Mouse (Mus musculus): ENCODE data around the gene Grik3. TPM values are rescaled to one million over a fixed set of nuclear protein-coding genes. Genes with fewer than 3 reads are reported as not detected.

Gene Grik3
- total RNA-seq (2022), result under 1 TPM; 0.52 to 0.64 (median 0.60) TPM

DNA sequence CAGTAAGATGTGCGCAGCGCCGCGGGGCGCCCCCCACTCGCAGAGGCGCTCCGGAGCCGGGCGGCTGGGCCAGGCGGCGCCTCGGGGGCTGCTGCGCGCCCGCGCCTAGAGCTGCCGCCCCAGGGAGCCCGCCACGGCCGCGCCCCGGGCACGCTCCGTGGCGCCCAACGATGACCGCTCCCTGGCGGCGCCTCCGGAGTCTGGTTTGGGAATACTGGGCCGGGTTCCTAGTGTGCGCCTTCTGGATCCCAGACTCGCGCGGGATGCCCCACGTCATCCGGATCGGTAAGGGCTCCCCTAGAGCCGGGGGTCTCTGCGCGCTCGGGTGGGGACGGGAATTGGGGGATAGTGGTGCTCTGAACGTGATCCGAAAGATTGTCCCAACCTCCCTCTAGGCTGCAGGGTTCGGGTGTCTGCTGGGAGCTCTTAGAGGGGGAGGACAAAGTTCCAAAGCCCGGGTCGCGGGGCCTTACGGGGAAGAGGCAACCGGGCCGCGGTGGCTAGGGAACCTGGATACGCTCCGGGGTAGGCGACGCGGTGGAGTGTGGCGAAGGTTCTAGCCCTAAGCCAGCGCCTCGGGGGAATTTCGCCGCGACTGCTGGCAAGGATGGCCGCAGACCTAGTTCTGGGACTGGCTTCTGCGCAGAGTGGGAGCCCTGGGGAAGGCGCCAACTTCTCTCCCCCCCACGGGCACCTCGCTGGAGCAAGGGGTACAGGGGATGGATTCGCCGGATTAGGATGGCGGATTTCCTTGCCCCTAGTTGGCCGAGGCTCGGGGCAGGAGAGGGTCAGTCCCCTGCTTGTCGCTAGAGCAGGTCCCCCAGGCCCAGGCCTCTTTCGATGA is at the start of gene Grik3:
TSS of gene Grik3 (plus strand) at position 40 of the 844 bp plus-strand sequence.
- DNase-seq, result no peak

DNA sequence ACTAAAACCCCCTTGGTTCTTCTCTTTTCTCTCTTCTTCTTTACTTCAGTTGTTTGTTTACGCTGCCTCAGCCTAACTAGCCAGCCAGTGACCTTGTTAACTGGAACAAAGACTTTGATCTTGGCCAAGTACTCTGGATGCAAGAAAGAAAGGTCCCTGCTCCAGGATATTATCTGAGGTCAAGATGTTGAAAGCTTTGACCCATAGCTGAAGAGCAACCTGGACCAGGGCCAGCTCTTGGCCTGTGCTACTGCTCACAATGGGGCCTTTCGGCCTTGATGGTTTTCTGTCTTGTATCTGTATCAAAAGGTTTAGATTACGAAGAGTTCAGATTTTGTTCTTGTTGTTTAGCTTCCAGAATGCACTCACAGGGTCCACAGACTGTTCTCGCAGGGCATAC is 48.7 kb upstream of the Grik3 start:
- peak; percentile 71 for DNase-seq

GRCm38 (mm10) chr4:125444366-125444765 is 46.1 kb upstream of the Grik3 start:
- DNase-seq, result no peak

DNA sequence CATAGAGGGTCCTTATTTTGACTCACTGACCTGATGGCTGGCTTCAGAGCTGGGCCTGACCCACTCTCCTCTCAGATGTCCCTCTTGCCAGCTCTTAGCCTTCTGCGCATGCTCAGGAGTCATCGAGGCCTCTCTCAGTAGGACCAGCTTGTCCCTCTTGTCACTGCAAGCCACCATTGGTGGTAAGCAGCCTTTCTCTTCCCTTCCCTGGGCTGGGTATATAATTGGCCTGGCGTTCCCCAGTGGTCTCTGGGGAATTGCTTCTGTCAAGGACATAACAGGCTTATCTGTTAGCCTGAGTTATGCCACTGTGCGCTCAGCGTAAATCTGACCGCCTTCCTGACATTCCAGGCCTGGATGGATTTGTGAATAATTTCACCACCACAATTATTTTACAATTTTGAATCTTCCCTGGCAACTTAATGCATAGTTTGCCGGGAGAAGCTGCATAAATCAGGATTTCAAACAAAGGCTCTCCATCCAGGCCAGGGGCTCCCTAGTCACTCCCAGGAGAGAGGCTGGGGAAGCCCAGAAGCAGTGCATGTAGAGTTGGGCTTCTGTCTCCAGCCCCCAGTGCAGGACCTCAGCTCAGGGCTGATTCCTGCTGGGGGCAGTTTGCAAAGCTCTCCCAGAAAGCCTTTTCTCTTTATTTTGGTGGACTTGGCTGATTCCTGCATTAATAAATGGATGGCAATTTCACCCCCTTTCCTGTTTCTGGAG is 39.7 kb upstream of the Grik3 start:
- DNase-seq, result no peak

GRCm38 (mm10) chr4:125451821-125452220 is 38.7 kb upstream of the Grik3 start:
- DNase-seq, result no peak

DNA sequence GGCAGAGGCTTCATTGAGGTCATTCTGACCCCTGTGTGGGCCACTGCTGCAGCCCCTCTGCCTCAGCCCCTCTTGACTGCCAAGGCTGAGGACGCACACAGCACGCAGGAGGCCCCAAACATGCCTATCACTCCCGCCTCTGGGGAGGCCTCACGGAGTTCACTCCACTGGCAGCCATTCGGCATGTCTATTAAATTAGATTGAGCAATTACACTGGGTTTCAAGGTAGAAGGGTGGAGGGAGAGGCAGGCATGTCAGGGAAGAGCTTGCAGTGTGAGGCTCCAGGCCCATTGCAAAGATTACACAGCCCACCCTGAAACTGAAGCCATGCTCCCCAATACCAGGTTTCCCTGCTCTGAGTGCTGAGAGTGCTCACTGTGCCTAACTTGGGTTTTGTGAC is 34.0 kb upstream of the Grik3 start:
- DNase-seq, result peak; percentile 8

GRCm38 (mm10) chr4:125457152-125458093 is 33.1 kb upstream of the Grik3 start:
- DNase-seq, result peak; percentile 14

DNA sequence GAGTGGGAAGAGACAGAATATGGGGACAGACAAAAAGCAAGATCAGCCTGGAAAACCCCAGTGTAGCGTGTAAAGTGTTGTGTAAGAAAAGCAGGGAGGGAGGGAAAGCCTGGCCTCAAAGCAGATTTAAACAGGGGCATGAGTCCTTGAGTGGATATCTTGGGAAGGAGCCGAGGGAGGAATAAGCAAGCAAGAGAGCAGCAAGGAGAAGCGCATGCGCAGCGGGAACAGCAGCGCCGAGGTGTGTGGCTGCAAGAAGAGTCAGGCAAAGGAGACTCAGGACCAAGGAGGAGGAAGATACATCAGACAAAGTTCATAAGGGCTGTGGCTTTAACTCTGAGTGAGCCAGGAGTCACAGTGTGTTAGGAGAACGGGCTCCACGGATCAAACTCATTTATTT is 30.7 kb upstream of the Grik3 start:
- DNase-seq, result no peak

GRCm38 (mm10) chr4:125469711-125470372 is 20.7 kb upstream of the Grik3 start:
- DNase-seq, result no peak

DNA sequence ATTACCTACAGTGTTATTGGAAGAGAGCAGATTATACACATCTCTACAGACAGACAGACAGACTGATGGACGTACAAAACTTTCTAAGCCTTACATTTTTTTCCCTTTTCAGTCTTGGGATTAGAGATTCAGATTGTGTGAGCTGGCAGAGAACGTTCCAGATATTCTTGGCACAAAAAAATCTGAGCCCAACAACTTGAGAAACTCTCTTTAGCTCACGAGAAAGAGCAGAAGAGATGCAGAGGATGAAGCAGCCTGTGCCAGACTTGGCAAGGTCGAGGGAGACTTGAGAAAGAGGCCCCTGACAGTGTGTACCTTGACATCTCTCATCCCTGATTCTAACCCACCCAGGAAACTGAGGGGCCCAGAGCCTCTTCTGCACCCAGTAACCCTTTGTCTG is 15.6 kb upstream of the Grik3 start:
- no peak for DNase-seq

DNA sequence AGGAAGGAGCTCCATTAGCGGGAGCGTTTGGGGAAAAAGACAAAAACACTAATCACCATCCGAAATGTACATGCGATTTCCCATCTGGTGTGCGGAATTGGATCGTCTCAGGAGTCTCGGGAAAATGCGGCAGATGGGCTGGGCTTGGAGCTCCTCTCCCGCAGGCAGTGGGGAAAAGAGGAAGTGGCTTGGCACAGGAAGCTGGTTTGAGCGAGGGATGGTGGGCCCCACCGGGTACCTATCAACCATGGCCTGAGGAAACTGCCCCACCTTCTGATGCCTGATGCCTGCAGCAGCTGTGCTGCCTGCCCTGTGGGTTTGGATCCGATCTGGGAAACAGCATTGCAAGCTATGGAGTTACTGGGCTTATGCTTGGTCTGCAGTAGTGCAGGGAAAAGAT is 12.4 kb upstream of the Grik3 start:
- no peak for DNase-seq

DNA sequence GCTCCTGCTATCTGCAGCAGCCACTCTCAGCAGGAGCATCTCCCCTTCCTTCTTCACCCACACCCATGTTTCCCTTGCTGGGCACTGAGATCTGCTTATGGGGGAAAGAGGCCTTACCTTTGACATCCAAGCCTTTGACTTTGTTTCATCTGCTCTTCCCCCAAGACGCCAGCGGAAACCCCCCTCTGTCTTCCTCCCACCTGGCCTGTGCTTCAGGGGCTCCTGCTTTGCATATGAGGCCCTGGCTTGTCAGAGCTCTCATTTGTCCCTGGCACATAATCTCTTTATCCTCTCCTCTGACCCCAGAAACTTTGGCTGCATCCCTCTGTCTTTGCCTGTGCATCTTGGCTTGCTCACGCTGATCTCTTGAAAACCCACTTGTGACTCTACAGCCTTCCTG is 9.2 kb upstream of the Grik3 start:
- no peak for DNase-seq

- DNase-seq, result no peak
These were observed 6.4 kb upstream of the Grik3 start for GRCm38 (mm10) chr4:125484131-125484530.

GRCm38 (mm10) chr4:125485416-125486239 is 4.9 kb upstream of the Grik3 start:
- no peak for DNase-seq

DNA sequence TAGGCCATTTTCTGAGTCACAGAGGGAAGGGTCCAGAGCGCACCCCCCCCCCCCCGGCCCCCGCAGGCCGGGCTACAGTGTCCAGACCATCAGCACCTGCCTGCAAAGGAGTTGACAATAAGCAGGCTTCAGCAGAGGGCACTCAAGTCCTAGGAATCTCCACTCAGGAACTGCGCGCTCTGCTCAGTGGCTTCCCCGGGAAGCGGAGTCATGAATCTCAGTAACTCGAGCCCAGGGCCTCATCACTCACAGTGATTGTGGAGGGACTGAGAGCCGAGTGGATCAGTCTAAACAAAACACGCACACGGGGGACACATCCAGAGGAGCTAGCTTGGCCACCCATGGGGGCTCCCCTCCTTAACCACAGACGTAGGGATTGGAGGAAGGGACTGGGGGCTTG is 3.9 kb upstream of the Grik3 start:
- no peak for DNase-seq

DNA sequence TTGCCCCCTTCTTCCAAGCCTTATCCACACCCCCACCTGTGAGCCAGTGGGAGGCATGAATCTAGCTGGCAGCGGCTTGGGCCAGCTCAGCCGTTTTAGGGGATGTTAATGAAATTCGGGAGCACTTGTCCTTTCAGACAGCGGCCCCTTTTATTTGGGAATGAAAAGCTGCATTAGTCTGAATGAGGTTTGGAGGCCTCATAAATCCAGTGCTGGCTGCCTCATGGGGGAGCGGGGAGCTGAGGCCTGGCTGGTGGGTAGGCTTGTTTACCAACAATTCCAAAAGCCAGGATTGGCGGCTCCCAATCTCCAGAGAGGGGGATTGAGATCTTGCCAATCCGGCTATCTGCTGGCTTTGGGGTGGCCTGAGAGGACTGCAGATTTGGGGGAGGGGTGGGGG is 3.5 kb upstream of the Grik3 start:
- no peak for DNase-seq

DNA sequence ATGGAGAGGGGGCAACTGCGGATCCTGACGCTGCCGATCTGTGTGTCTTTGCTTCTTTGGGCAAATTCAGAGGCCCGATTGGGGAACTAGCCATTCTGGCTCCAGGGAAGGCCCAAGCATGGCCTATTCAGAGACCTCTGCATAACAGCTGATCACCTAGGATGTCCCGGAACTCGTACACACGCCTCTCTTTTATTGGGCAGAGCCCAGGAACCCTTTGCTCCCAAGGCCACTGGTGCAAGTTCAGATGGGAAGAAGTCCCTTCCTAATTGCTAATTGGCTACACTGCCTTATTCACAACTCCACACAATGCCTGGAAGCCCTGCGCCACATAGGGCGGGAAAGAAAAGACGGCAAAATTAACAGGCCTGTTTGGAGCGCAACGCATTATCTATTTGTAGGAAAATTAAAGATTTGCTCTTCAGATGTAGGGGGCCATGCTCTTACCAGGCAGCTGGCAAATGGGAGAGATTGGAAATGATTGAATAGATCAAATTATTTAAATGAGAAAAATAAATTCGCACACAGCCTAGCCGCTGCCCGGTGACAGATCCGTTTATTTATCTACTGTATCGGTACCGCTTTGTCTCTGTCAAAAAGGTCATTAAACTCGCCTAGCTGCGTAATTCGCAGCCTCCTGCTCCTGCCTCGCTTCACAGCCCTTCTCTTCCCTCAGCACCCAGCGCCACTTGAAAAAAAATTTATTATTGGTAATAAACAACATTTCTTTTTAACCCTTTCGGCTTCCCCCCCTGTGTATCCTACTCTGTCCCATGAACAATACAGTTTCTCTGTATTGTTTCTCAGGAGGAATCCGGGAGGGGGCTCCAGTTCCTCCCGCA is 1.5 kb upstream of the Grik3 start:
- no peak for DNase-seq

- DNase-seq, result no peak
These were observed 454 bp upstream of the Grik3 start for GRCm38 (mm10) chr4:125489901-125490590.

DNA sequence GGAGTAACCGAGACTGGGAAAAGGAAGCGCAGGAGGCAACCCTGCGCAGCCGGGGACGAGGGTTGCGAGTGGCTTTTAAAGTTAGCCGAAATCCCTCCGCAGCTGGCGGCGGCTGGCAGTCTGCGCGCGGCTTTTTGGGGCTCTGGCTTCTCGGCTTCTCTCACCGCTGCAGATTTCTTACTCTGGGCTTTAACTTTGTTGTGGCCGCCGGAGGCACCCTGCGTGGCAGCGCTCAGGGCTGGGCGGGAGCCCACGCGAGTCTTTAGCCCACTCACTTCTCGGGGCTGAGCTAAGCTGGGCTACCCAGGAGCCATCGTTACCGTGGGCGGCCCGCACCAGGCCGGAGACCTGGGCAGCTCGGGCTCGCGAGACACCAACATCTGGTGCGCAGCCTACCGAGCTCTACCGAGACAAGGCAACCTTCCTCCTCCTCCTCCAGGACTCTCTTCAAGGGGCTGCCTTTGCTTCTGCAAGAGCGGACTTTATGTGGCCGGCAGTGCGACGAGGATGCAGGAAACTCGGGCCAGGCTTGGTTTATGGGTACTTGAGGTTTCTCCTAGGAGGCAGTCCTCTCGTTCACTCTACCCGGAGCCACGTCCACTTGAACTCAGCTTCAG is 1.1 kb downstream of the Grik3 start:
- DNase-seq, result no peak

All from adrenal gland, adult 8-10 months (tissue).